10 mouse cellular contexts compared by ENCODE assay signal in the genomic region with DNA sequence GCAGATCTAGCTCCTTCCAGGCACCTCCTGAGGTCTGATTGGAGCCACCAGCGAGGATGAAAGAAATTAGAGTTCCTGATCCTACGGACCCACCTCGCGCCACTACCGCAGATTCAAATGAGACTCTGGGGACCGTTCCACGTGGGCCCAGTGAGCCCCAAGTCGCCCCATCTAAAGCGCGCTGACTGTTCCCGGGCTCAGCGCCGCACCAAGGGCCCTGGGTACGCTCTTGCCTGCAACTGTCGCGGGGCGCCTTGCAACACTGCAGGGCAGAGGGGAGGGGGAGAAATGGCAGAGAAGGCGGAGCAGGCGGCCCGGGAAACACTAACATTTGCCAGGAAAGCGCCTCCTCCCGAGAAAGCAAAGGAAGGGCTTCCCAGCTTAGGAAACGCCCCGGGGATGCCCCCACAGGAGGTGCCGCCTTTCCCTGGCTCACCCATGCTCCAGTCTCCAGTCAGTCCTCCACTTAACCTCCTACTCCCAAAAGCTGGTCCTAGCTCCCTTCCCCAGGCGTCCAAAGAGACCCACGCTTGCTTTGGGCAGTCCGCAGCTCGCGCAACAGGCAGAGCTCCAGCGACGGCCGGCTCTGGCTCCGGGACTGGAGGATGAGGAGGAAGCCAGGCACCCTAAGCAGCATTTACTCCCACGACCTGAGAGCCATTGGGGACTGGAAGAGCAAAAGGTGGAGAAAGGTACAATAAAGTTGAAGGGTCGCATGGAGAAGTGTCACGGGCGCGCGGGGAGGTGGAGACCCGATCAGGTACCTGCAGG. TPM values are rescaled to one million over a fixed set of nuclear protein-coding genes. Genes with fewer than 3 reads are reported as not detected.
A peak's percentile ranks its signal among the peaks of the same experiment; 100 is the strongest.
DNase-seq lines count a peak whose midpoint lies in the region; ATAC-seq and TF ChIP-seq lines count a peak whose summit lies in the region.
"Had no signal": no experiment of that assay in that cellular context is flagged by ENCODE, and none has a peak within 500 bp of the region (broad histone marks: within the 10 kb centered on the region; RNA-seq: fewer than 3 reads in every experiment).

No protein-coding gene starts in this region.

- H3K4me3 ChIP-seq in spleen, adult 2 months (ENCODE audit: extremely low read depth, insufficient read depth, insufficient read length), result peak overlapping the region; percentile 17; the same call in 1 of the 2 replicates
- peak overlapping the region; percentile 60 for H3K4me3 ChIP-seq in forebrain, postnatal 0 days (ENCODE audit: low read depth, low read length)
- peak overlapping the region; percentile 51 for H3K4me3 ChIP-seq in lung, adult 2 months (replicated peaks; ENCODE audit: extremely low read depth, low read depth, low read length)

- H3K27ac ChIP-seq in spleen, adult 2 months (ENCODE audit: insufficient read depth, low read length), result no peak overlapping the region
- 0 out of 2 replicates have a peak overlapping the region, but pooled peaks have one; percentile 4 for H3K27ac ChIP-seq in forebrain, postnatal 0 days (ENCODE audit: low read depth, low read length)
- H3K27ac ChIP-seq: macrophage had no signal

- peak; percentile 82 for ATAC-seq in forebrain, postnatal 0 days
- no peak for ATAC-seq in megakaryocyte-erythroid progenitor cell, adult 5-6 weeks (replicated peaks; ENCODE audit: low FRiP score, low TSS enrichment, poor library complexity, severe bottlenecking)

- 4% methylated on average over 41 of the region's 41 CpGs for WGBS in spleen, adult 2 months
- WGBS in forebrain, postnatal 0 days, result 1% methylated on average over 41 of the region's 41 CpGs
- WGBS in lung, adult 2 months, result 2% methylated on average over 41 of the region's 41 CpGs

- no peak for DNase-seq in spleen, adult 2 months (ENCODE audit: low read depth in 1 of 2, low spot score in 2 of 2)
- DNase-seq in spleen, adult 12 weeks (ENCODE audit: low spot score), result no peak
- DNase-seq in forebrain, postnatal 0 days, result peak; percentile 71
- DNase-seq in heart, postnatal 25 days (ENCODE audit: low spot score), result peak; percentile 18
- DNase-seq in layer of hippocampus, adult 18-20 months (ENCODE audit: low spot score in 2 of 2), result peak; percentile 59 to 70
- DNase-seq in lung, adult 2 months, result peak; percentile 30
- peak; percentile 25 for DNase-seq in ovary, postnatal 14 days (ENCODE audit: low spot score)

- intact Hi-C loops in heart, postnatal 25 days (cut with DNase I), result no loop called here

- H3K4me1 ChIP-seq in spleen, adult 2 months (ENCODE audit: control insufficient read depth, insufficient read depth, insufficient read length), result no peaks in the 10 kb centered on the region
- peaks cover 4% of the 10 kb centered on the region; the same call in 1 of the 2 replicates for H3K4me1 ChIP-seq in forebrain, postnatal 0 days (ENCODE audit: insufficient read depth)
- no peaks in the 10 kb centered on the region; the same call in 1 of the 2 replicates for H3K4me1 ChIP-seq in lung, adult 2 months (ENCODE audit: control insufficient read depth, insufficient read depth, low read length)

- no peak for TF ChIP-seq POLR2A in spleen, adult 2 months (IDR thresholded peaks at IDR 0.05; ENCODE audit: low read depth, low read length)
- no peak for TF ChIP-seq POLR2A in lung, adult 2 months (IDR thresholded peaks at IDR 0.05; ENCODE audit: borderline replicate concordance, extremely low read depth, low read depth, low read length)

- peak overlapping the region; percentile 94 for H3K4me2 ChIP-seq in forebrain, postnatal 0 days (ENCODE audit: low read depth)

- TF ChIP-seq CTCF in spleen, adult 2 months (IDR thresholded peaks at IDR 0.05; ENCODE audit: extremely low read depth, insufficient read depth, insufficient read length, insufficient replicate concordance), result no peak
- TF ChIP-seq CTCF in forebrain, postnatal 0 days (IDR thresholded peaks at IDR 0.05; ENCODE audit: low read depth), result no peak
- no peak for TF ChIP-seq CTCF in lung, adult 2 months (IDR thresholded peaks at IDR 0.05; ENCODE audit: insufficient read depth, low read length)

- H3K27me3 ChIP-seq in spleen, adult 2 months (ENCODE audit: control insufficient read depth, insufficient read depth, low read length), result peaks cover 12% of the 10 kb centered on the region
- peaks cover 11% of the 10 kb centered on the region; the same call in 1 of the 2 replicates for H3K27me3 ChIP-seq in forebrain, postnatal 0 days (ENCODE audit: insufficient read depth, low read length)

- H3K9ac ChIP-seq in forebrain, postnatal 0 days, result peak overlapping the region; percentile 52

- H3K36me3 ChIP-seq in spleen, adult 2 months (ENCODE audit: control insufficient read depth, insufficient read depth, low read length), result no peaks in the 10 kb centered on the region
- no peaks in the 10 kb centered on the region for H3K36me3 ChIP-seq in forebrain, postnatal 0 days (ENCODE audit: insufficient read depth)

- no peaks in the 10 kb centered on the region for H3K9me3 ChIP-seq in forebrain, postnatal 0 days (ENCODE audit: low read length)

RNA-seq across cellular contexts. Expression of a gene that starts 1.2 kb away (rescaled TPM):
- polyA plus RNA-seq in spleen, adult 2 months (2012; rRNA removed), result 0.33 and 0.45 TPM in 2 replicates
- total RNA-seq in forebrain, postnatal 0 days (2014; rRNA removed), result 2.7 and 3.9 TPM in 2 replicates
- 1.2 TPM in 2 replicates for polyA plus RNA-seq in forebrain, postnatal 0 days (2015; fragmentation: Nextera tagmentation; extraction: Ambion mirVana)
- under 1 TPM; 0.29 to 0.39 TPM for total RNA-seq in heart, postnatal 25 days (2021)
- total RNA-seq in layer of hippocampus, adult 18-20 months (2021), result 10 to 100 TPM; 13.5 to 13.8 TPM
- 8.2 and 10.0 TPM in 2 replicates for polyA plus RNA-seq in lung, adult 2 months (2012; rRNA removed)
- total RNA-seq in megakaryocyte-erythroid progenitor cell, adult 5-6 weeks (2014; fragmentation: Nextera tagmentation), result not detected in 2 replicates
- not detected in 2 replicates for total RNA-seq in megakaryocyte-erythroid progenitor cell, adult 5-6 weeks (2017)
- total RNA-seq: MEL had no signal
- polyA plus RNA-seq: macrophage had no signal

RNA-seq across cellular contexts. Expression of a gene that starts 59.2 kb away (rescaled TPM):
- polyA plus RNA-seq in spleen, adult 2 months (2012; rRNA removed), result 0.23 and 0.26 TPM in 2 replicates
- total RNA-seq in forebrain, postnatal 0 days (2014; rRNA removed), result not detected in 2 replicates
- polyA plus RNA-seq in forebrain, postnatal 0 days (2015; fragmentation: Nextera tagmentation; extraction: Ambion mirVana), result not detected in 2 replicates
- not detected for total RNA-seq in heart, postnatal 25 days (2021)
- total RNA-seq in layer of hippocampus, adult 18-20 months (2021), result not detected
- polyA plus RNA-seq in lung, adult 2 months (2012; rRNA removed), result not detected in 2 replicates
- total RNA-seq in megakaryocyte-erythroid progenitor cell, adult 5-6 weeks (2014; fragmentation: Nextera tagmentation), result not detected in 2 replicates
- total RNA-seq in megakaryocyte-erythroid progenitor cell, adult 5-6 weeks (2017), result not detected in 2 replicates
- total RNA-seq: MEL had no signal
- polyA plus RNA-seq: macrophage had no signal

Comparison
In these comparisons a context has a peak if more than half of its experiments do, and no peak if none do; other contexts are left out.
1. DNase-seq: peak in forebrain, postnatal 0 days (single experiment), heart, postnatal 25 days (single experiment), layer of hippocampus, adult 18-20 months (2 of 2), lung, adult 2 months (single experiment) and ovary, postnatal 14 days (single experiment); none in spleen, adult 2 months (0 of 2) and spleen, adult 12 weeks (single experiment).
2. Peak in every context shown above with its lines, with median percentiles within 50 percentile points of each other: H3K4me3 ChIP-seq.